Mouse (Mus musculus) heart, adult 9 months (tissue): Measurements from ENCODE around the gene Tcf19.
A peak's percentile ranks its signal among the peaks of the same experiment; 100 is the strongest.
"Not testable (repeated sequence)": the region's sequence is repeated elsewhere in the genome, so short reads cannot be mapped to it uniquely, and the experiment has no call there.

Experiments
- DNase-seq, 2 experiments: peaks; one replicate each; pipeline ENCODE4 v3.0.0; 2022; ENCODE audit warnings: low spot score in 2 of 2

The Tcf19 gene

GRCm38 (mm10) chr17:35486726-35487125 lies 29.9 kb downstream of the Tcf19 start:
- no peak for DNase-seq

GRCm38 (mm10) chr17:35485702-35486101 lies 30.9 kb downstream of the Tcf19 start:
- no peak for DNase-seq

GRCm38 (mm10) chr17:35484066-35484465 lies 32.6 kb downstream of the Tcf19 start:
- peak in 1 of 2 experiments; percentile 22 for DNase-seq

GRCm38 (mm10) chr17:35469842-35470751 lies 46.5 kb downstream of the Tcf19 start, which contains the start of gene H2-Q10:
H2-Q10 (plus strand) TSS chr17:35470089.
- no peak for DNase-seq

GRCm38 (mm10) chr17:35468936-35469335 lies 47.7 kb downstream of the Tcf19 start:
- not testable (repeated sequence) for DNase-seq

- not testable (repeated sequence) for DNase-seq
Observed at GRCm38 (mm10) chr17:35465651-35466050, 51.0 kb downstream of the Tcf19 start.
